Mouse (Mus musculus): ENCODE results near the gene Anks6.
"Not testable (repeated sequence)": the region's sequence is repeated elsewhere in the genome, so short reads cannot be mapped to it uniquely, and the experiment has no call there.

The Anks6 gene

GRCm38 (mm10) chr4:47056791-47057509 is at the start of gene Anks6:
Anks6 (minus strand) TSS chr4:47057427.
- DNase-seq (ENCODE audit: low spot score) = no peak

- no peak for DNase-seq (ENCODE audit: low spot score)
These were observed 46.3 kb upstream of the Anks6 start for GRCm38 (mm10) chr4:47103561-47103960.

DNA sequence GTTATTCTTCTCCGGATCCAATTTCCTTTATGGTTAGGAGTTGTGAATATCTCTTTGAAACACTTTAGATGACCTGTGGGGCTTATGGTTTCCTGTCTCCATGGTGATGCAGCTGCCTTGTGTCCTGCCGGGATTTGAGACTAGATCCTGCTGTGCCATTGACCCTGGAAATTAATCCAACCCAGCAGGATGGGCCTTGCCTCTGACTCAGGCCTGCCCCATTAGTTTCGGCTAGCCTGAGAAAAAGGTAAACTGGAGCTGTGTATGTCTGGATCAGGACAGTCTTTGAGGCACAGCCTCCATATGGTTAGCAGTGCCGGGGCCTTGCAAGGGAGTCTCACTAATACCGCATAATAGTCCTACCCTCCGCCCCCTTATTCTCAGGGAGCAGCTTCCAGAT is 36.4 kb upstream of the Anks6 start:
- no peak for DNase-seq (ENCODE audit: low spot score)

DNA sequence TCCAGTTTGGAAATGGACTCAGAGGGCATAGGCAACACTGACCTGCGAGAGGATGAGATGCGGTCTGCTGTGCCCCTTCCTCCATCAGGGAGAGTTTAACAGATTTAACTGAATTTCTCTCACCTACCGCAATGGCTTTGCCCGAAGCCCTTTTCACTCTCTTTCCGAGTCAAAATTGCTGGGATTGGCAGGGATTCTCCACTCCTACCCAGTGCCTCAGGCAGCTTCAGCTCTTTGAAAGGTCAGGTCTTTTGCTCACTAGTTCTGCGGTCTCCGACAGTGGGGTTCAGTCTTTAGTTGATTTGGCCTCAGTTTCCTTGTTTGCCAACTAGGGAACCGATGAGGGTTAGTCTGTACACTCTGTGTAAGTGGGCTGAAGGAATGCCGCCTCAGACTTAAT is 35.9 kb upstream of the Anks6 start:
- DNase-seq (ENCODE audit: low spot score) = no peak

DNA sequence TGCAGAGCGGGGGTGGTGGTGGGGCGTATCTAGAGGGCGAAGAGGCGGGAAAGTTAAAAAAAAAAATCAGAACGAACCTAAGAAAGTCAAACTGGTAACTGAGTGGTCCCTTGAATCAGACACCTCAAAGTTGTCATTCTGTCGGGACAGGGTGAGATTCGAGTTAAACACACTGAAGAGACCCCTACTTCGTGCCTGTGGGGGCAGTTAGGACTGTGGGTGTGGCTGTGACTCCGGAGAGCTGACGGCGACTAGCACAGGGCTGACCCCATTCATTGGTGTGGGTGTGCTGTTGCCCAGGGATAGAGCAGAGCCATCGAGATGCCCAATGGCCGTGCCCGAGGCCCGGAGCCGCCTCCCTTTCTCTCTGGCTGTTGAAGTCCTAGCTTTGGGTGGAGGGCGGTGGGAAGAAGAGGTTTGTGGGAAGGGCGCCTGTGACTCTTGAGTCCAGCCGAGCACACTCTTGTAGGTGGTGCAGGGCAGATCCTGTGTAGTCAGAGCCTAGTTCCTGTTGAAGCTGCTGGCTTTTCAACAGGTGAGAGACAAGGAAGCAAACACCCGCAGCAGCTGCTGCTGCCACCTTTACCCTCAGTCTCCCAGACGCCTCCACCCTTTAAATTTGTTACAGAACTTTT is 35.3 kb upstream of the Anks6 start:
- DNase-seq (ENCODE audit: low spot score) = peak; percentile 42

DNA sequence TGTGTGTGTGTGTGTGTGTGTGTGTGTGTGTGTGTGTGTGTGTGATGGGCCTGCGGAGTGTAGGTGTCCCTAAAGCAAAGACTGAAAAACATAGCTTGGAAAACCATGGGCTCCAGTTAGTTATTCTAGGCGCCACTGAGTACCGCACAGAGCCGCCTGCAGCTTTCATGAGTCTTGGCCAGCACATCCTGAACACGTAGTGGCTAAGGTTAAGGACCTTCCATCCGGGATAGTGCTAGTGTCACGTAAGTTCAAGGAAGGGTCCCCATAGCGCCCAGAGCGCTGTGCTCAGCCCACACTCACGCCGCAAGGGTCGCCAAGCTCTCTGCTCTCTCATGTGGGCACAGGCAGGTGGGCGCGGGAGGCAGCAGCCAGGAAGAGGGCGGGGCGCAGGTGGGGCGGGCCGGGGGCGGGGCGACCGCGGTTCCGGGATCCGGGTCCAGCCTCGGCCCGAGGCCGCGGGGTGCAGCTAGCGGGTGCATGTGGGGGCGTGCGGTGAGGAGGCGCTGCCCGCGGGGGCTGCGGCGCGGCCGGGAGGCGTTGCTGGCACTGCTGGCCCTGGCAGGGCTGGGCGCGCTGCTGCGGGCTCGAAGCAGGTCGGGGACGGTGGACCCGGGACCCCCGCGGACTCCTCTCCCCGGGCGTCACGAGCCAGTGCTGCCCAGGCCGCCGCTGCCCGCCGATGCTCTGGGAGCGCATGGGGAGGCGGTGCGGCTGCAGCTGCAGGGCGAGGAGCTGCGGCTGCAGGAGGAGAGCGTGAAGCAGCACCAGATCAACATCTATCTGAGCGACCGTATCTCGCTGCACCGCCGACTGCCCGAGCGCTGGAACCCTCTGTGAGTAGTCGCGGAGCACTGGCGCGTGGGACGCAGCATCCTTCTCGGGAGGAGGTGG is 34.5 kb upstream of the Anks6 start, which contains the start of gene Galnt12:
TSS of gene Galnt12 (plus strand) at position 417 of the 894 bp plus-strand sequence.
- DNase-seq (ENCODE audit: low spot score) = peak; percentile 38

DNA sequence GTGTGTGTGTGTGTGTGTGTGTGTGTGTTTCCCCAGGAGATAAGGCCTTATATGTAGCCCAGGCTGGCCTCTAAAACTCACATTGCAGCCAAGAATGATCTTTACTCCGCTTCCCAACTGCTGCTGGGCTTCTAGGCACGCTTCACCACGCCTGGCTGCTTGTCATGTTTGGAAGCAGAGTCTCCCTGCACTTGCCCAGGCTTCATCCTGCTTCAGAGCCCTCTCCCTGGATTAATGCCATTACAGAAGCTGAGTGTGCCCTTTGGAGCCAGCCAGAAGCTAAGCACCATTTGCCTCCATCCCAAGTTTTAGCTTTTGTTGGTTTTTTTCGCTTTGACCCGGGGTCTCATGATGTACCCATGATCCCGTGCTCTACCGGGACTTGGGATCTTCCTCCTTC is 31.4 kb upstream of the Anks6 start:
- no peak for DNase-seq (ENCODE audit: low spot score)

DNA sequence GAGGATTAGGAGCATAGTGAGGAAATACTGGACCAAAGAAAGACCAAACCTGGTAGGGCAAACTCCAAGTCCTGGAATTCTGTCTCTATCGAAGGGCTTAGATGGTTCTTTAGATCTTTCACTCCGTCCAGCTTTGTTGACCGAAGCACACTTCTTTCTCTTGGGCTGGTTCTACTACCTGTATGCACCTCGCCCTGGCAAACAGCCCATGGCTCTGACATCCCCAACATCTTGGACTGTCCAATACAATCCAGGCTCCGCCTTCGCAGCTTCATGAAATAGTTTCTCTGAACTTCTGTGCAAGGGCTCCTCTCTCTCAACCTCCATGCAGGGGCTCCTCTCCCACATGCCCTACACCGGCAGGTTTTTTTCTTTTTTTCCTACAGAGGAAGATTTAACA is 26.6 kb upstream of the Anks6 start:
- DNase-seq (ENCODE audit: low spot score) = no peak

DNA sequence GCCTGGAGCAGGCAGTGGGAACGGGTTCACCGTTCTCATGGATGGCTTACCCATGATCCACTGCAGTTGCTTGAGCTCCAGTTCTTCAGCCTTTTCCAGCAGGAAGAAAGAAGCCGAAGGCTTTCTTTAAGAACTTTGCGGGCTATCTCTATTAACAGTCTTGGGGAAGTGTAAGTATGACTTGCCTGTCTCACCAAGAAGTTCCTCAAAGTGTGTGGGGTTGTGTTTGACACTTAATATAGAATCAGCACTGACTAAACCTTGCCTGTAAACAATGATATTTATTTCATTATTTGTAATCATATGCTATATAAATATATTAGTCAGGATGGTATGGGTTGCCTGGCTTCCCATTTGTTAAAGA is 23.4 kb upstream of the Anks6 start:
- DNase-seq (ENCODE audit: low spot score) = no peak

DNA sequence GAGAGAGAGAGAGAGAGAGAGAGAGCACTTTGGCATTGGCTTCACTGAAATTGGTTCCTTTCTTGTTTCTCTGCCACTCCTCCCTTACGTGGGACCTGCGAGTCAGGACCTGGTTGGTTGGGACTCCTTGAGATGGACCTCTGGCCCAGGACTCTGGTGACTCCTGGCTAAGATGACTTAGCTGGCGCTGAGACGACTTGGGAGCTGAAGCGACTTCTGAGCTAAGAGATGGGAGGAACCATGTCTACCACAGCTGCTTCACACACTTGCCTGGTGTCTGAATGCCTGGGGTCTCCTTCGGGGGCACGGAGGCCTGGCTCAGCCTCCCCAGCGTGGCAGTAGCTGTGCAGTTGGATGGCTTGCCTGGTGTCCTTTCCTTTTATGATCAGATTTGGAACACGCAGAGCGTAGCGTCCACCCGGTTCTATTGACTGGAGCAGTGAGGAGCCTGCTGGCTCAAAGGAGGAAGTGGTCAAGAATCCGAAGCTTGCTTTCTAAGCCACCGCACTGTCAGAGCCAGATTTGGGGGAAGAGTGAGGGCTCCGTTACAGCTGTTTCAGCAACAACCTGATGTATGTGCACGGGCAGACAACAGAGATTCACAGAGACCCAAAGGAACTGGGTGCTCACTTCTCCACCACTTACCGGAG is 22.9 kb upstream of the Anks6 start:
- DNase-seq (ENCODE audit: low spot score) = no peak

DNA sequence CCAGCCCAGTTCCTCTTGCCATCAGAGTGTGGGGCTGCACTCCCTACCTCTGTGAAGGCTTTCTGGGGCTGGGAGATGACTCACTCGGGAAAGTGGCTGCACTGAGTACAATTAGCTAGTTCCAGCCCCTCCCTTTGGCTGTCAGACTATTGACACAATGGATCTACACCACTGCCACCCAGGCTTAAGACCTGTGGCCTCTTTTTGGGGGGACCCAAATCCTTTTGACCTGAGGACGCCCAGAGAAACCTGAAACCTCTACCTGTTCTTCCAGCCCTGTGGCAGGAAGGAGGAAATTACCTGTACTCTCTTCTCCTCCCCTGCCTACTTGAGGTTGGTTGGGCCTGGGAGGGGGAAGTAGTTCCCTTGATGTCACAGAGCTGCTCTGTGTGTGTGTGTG is 17.8 kb upstream of the Anks6 start:
- DNase-seq (ENCODE audit: low spot score) = no peak

DNA sequence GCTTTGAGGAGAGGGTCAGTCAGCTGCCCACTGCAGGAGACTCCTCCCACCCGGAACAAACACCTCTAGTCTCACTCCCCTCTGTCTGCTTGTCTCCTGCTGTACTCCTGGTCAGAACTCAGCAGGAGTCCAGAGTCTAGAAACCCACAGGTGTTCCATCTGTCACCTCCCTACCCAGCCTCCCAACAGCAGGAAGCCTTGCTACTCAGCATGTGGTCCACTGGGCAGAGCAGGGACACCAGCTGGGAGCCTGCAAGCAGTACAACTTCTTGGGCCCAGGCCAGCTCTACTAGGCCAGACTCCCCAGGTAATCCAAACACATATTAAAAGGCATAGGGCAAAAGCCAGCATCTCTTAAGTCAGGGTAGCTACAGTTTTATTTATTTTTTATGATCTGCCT is 3.7 kb upstream of the Anks6 start:
- no peak for DNase-seq (ENCODE audit: low spot score)

- no peak for DNase-seq (ENCODE audit: low spot score)
These were observed 491 bp upstream of the Anks6 start for GRCm38 (mm10) chr4:47057510-47058325.

- no peak for DNase-seq (ENCODE audit: low spot score)
These were observed 1.6 kb downstream of the Anks6 start for GRCm38 (mm10) chr4:47055570-47056080.

DNA sequence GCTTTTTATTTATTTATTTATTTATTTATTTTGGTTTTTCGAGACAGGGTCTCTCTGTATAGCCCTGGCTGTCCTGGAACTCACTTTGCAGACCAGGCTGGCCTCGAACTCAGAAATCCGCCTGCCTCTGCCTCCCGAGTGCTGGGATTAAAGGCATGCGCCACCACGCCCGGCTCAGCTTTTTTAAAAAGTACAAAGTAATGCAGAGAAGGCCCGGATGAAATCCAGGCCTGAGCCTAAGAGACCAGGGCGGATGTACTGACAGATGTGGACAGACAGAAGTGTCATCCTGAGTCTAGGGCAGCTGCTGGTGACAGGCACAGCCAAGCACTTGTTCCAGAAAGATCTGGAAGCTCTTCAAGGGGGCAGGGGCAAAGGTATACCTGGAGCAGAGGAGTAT is 2.1 kb downstream of the Anks6 start:
- DNase-seq (ENCODE audit: low spot score) = not testable (repeated sequence)

GRCm38 (mm10) chr4:47051905-47052304 is 5.3 kb downstream of the Anks6 start:
- no peak for DNase-seq (ENCODE audit: low spot score)

DNA sequence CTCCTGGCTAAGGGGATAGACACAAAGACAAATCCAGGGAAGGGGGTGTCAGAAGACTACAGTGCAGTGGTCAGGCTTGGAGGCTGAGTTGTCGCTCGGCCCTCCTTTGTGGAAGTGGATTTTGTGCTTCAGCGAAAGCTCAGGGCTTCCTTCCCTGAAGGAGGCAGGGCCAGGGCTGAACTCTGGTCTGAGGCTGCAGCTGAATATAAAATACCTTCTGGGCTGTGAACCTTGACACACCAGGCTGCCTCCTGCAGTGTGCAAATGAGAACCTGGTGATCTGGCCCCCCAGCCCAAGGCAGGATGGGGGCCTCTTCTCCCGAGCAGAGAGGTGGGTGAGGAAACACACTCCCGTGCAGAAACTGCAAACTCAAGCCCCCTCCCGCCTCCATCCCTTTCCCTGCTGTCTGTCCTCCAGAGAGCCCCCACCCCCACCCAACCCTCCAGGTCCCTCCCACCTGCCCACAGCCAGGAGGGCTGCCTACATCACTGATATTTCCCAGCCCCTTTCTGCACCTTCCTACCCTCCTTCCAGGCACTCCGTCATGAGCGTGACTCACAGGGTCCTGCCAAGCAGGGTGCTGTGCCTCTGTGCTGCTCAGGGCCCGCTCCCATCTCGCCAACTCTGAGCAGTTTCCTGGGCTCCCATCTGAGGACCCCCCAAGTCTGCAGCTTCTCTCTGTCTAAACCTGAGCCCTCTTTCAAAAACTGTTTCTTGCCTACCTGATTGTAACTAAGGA is 6.4 kb downstream of the Anks6 start:
- peak; percentile 32 for DNase-seq (ENCODE audit: low spot score)

DNA sequence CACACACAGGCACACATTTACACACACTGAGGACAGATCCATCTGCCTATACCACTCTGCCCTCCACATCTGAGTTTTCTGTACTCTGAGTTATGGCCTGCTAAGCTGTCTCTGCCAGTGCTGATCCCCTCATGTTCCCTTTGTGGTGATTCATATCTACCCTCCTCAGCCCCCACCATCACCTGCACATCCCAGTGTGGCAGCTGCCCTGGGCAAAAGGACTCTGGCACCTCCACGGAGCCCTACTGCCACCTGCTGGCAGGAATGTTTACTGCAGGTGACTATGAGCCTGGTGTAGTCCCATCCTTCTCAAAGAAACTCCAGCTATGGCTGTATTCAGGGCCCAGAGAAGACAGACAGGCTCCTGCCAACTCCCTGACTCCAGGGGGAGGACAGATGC is 7.1 kb downstream of the Anks6 start:
- DNase-seq (ENCODE audit: low spot score) = peak; percentile 80

- DNase-seq (ENCODE audit: low spot score) = no peak
These were observed 8.0 kb downstream of the Anks6 start for GRCm38 (mm10) chr4:47049216-47049615.

DNA sequence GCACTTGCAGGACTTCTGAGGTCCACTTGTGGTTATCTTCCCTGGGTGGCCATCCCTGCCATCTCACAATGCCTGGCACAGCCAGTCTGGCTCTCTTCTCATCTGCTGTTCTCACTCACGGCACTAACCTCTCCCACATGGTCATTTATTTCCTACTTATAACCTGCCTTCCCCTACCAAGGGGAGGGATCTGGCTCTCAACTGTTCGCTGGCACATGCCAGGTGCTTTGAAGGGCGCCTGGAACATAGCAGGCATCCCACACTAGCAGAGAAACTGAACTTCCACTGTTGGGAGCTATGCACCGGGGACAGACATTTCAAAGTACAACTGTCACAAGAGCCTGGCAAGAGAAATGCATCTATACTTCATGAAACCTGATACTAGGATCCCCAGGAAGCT is 9.5 kb downstream of the Anks6 start:
- DNase-seq (ENCODE audit: low spot score) = no peak

DNA sequence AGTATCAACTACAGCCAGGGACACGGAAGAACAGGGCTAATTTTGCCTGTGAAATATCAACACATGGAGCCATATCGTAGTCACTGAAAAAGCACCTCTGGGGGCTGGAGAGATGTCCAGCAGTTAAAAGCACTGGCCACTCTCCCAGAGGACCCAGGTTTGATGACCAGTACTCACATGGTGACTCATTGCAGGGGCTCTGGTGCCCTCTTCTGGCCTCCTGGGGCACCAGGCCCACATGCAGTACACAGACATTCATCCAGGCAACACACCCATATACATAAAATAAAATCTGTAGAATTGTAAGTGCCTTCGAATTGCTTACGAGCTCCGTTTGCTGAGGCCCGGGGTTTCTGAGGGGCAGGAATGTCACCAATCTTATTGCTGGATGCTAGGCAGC is 10.3 kb downstream of the Anks6 start:
- DNase-seq (ENCODE audit: low spot score) = peak; percentile 40
